Mouse (Mus musculus) thymus, postnatal 25 days (tissue): Measurements from ENCODE around the gene Urgcp.
"Not testable (repeated sequence)": the region's sequence is repeated elsewhere in the genome, so short reads cannot be mapped to it uniquely, and the experiment has no call there.

Experiments
- DNase-seq: peaks from one replicate; pipeline ENCODE4 v3.0.0; 2022

The Urgcp gene

GRCm38 (mm10) chr11:5761820-5762632 is at the start of gene Urgcp:
TSS of gene Urgcp (minus strand) at chr11:5762376.
- peak; percentile 98 for DNase-seq

- DNase-seq: not testable (repeated sequence)
Observed at GRCm38 (mm10) chr11:5809487-5809886, 47.3 kb upstream of the Urgcp start.

- no peak for DNase-seq
Observed at GRCm38 (mm10) chr11:5807956-5808355, 45.8 kb upstream of the Urgcp start.

GRCm38 (mm10) chr11:5805711-5806110 is 43.5 kb upstream of the Urgcp start:
- no peak for DNase-seq

GRCm38 (mm10) chr11:5804174-5804573 is 42.0 kb upstream of the Urgcp start:
- DNase-seq: no peak

GRCm38 (mm10) chr11:5803551-5803981 is 41.4 kb upstream of the Urgcp start, which contains the start of gene Pgam2:
TSS of gene Pgam2 (minus strand) at chr11:5803733.
- no peak for DNase-seq

GRCm38 (mm10) chr11:5802457-5803217 is 40.5 kb upstream of the Urgcp start:
- DNase-seq: no peak

GRCm38 (mm10) chr11:5802005-5802404 is 39.8 kb upstream of the Urgcp start:
- no peak for DNase-seq

GRCm38 (mm10) chr11:5801511-5801910 is 39.3 kb upstream of the Urgcp start:
- DNase-seq: no peak

- DNase-seq: no peak
Observed at GRCm38 (mm10) chr11:5799621-5800490, 37.7 kb upstream of the Urgcp start.

GRCm38 (mm10) chr11:5797928-5798327 is 35.8 kb upstream of the Urgcp start:
- DNase-seq: no peak

- DNase-seq: no peak
Observed at GRCm38 (mm10) chr11:5797371-5797770, 35.2 kb upstream of the Urgcp start.

- no peak for DNase-seq
Observed at GRCm38 (mm10) chr11:5796939-5797338, 34.8 kb upstream of the Urgcp start.

- DNase-seq: no peak
Observed at GRCm38 (mm10) chr11:5795706-5796105, 33.5 kb upstream of the Urgcp start.

GRCm38 (mm10) chr11:5795290-5795689 is 33.1 kb upstream of the Urgcp start:
- DNase-seq: no peak

GRCm38 (mm10) chr11:5790431-5790830 is 28.3 kb upstream of the Urgcp start:
- DNase-seq: no peak

- no peak for DNase-seq
Observed at GRCm38 (mm10) chr11:5789754-5790333, 27.7 kb upstream of the Urgcp start.

GRCm38 (mm10) chr11:5789071-5789753 is 27.0 kb upstream of the Urgcp start:
- DNase-seq: no peak

GRCm38 (mm10) chr11:5788056-5789014 is 26.2 kb upstream of the Urgcp start, which contains the start of gene Dbnl:
TSS of gene Dbnl (plus strand) at chr11:5788488.
- DNase-seq: peak; percentile 98

- no peak for DNase-seq
Observed at GRCm38 (mm10) chr11:5787671-5788055, 25.5 kb upstream of the Urgcp start.

- no peak for DNase-seq
Observed at GRCm38 (mm10) chr11:5785732-5786131, 23.6 kb upstream of the Urgcp start.
